In the genomic region with DNA sequence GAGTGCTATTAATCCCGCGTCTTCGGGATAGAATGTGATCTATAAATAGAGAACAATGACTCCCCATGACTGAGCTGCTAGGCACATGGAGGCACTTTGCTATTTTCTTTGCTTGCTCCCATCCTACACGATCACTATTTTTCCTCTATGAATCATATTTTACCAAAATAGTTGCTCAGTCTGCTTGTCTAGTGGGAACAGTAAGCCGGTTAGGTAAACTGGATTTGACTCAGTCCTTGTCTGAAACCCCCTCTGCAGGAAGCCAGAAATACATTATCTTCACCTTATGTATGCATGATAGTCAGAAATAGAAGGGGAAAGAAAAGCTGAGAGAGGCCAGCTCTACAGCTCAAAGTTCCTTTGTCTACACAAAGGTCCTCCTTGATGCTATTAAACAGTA, we compare ENCODE assay signal across 27 mouse cellular contexts. TPM values are rescaled to one million over a fixed set of nuclear protein-coding genes. Genes with fewer than 3 reads are reported as not detected.
"Had no signal": no experiment of that assay in that cellular context is flagged by ENCODE, and none has a peak within 500 bp of the region (broad histone marks: within the 10 kb centered on the region; RNA-seq: fewer than 3 reads in every experiment).

No protein-coding gene starts in this region.

- H3K27me3 ChIP-seq: limb, embryonic 12.5 days; limb, embryonic 15.5 days; megakaryocyte, embryonic 14.5 days; midbrain, embryonic 13.5 days; neural tube, embryonic 13.5 days had no signal

- H3K36me3 ChIP-seq: limb, embryonic 12.5 days; limb, embryonic 15.5 days; midbrain, embryonic 10.5 days; neural tube, embryonic 13.5 days had no signal

- ATAC-seq: inflammation-experienced regulatory T-cells, adult 6 months; intestine, embryonic 16.5 days; liver, postnatal 0 days; lung, postnatal 0 days; midbrain, embryonic 13.5 days; midbrain, embryonic 16.5 days had no signal

- H3K4me2 ChIP-seq: limb, embryonic 12.5 days; limb, embryonic 15.5 days; liver, embryonic 11.5 days; lung, embryonic 14.5 days; midbrain, embryonic 13.5 days; neural tube, embryonic 13.5 days had no signal

- H3K4me1 ChIP-seq: limb, embryonic 12.5 days; limb, embryonic 15.5 days; megakaryocyte, embryonic 14.5 days; midbrain, embryonic 10.5 days; midbrain, embryonic 13.5 days; neural tube, embryonic 13.5 days had no signal

- H3K4me3 ChIP-seq: limb, embryonic 12.5 days; limb, embryonic 15.5 days; megakaryocyte, embryonic 14.5 days; midbrain, embryonic 10.5 days; midbrain, embryonic 13.5 days; myocyte; neural tube, embryonic 13.5 days had no signal

- DNase-seq: kidney, adult 18-20 months; kidney, adult 9 months; kidney, postnatal 14 days; kidney, postnatal 4 days; liver, postnatal 0 days; lung, embryonic 14.5 days; retina, postnatal 1 day; right cerebral cortex, postnatal 14 days; right cerebral cortex, postnatal 4 days; thymus, postnatal 25 days had no signal

- H3K9me3 ChIP-seq: limb, embryonic 12.5 days; limb, embryonic 15.5 days; megakaryocyte, embryonic 14.5 days; midbrain, embryonic 10.5 days; midbrain, embryonic 13.5 days; neural tube, embryonic 13.5 days had no signal

- H3K27ac ChIP-seq: limb, embryonic 12.5 days; limb, embryonic 15.5 days; liver, embryonic 14.5 days; midbrain, embryonic 10.5 days; midbrain, embryonic 13.5 days; neural tube, embryonic 13.5 days; stomach, postnatal 0 days had no signal

- H3K9ac ChIP-seq: limb, embryonic 12.5 days; limb, embryonic 15.5 days; liver, embryonic 14.5 days; liver, postnatal 0 days; lung, embryonic 14.5 days; midbrain, embryonic 13.5 days; neural tube, embryonic 13.5 days had no signal

RNA-seq across cellular contexts. Expression of a gene that starts 31.3 kb away (rescaled TPM):
- total RNA-seq: monocyte, adult 5-6 weeks; neutrophil, adult 5-6 weeks had no signal
- polyA plus RNA-seq: inflammation-experienced regulatory T-cells, adult 6 months; thymus, postnatal 0 days had no signal
